Mouse (Mus musculus): ENCODE measurements around the gene Hira.
"Not testable (repeated sequence)": the region's sequence is repeated elsewhere in the genome, so short reads cannot be mapped to it uniquely, and the experiment has no call there.

Hira gene

DNA sequence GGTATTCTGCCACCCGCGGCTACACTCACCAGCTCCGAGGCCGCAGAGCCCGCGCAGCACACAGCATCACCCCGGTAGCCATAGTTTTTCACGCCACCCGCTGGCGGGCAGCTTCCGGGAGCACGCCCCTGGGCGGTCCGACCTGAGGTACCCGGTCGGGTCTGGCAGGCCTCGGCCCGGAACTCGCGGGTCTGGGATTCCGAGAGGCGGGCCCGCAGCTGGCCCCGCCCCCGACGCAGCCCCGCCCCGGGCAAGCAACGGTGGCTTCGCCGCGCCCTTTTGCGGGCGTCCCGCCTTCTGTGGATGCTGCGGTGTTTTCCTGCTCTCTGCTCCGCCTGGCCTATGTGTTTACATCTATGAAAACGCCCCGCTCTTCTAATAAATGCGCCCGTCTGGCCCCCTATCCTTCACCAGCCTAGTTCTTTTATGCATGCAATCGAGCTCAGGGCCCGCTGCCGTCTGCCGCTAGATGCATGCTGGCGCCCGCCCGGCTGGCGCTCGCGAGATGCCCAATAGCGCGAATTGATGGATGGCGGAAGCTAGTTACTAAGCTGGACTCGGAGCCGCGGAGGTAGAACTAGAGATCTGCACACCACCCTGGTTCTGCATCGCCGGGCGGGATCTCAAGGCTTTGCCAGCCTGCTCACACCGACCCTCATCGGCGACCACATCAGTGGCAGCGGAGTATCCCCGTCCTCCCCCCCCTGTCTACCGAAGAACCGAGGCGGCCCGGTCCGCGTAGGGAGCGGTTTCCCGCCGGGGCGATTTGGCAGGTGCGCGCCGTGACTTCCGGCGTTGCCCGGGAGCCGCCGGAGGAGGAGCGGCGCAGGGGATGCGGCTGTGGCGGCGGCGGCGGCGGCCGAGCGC, at the start of gene Hira, which contains the start of gene Mrpl40:
TSS of gene Hira (plus strand) at position 596 of the 867 bp plus-strand sequence.
TSS of gene Mrpl40 (minus strand) at position 421 of the 867 bp plus-strand sequence.
- DNase-seq: peak; percentile 95

- no peak for DNase-seq
Observed at GRCm38 (mm10) chr16:18828630-18829029, 48.2 kb upstream of the Hira start.

GRCm38 (mm10) chr16:18829102-18829501, 47.7 kb upstream of the Hira start:
- DNase-seq: no peak

DNA sequence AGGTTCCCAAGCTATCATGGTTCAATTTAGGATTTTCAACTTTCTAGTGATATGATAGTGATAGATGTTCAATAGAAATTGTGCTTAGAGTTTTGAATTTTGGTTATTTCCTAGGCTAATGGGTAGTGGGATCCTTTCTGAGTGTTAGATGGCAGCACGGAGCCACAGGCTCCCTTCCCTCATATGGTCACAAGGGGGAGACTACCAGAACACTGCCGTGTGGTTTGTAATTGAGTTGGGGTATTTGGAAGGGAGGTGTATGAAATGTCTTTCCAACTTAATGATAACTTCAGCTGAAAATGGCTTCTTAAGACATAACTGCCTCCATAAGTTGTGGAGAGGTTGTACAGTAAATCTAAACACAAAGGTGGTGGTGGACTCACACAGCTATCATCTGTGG, 43.4 kb upstream of the Hira start:
- DNase-seq: no peak

DNA sequence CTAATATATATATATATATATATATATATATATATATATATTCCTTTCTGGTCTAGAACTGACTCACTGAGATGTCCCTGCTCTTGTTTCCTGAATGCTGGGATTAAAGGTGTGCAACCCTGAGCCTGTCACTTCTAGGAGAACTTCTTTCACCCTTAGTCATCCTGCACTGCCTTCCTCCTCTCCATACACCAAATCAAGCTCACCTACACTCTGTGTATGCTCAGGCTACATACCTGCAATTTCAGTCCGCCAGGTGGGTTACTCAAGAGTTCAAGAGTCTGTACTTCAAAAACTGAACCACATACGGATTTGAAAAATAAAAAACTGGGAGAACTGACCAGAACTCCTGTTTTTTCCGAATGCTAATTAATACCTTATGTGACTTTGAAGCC, 40.8 kb upstream of the Hira start:
- no peak for DNase-seq

DNA sequence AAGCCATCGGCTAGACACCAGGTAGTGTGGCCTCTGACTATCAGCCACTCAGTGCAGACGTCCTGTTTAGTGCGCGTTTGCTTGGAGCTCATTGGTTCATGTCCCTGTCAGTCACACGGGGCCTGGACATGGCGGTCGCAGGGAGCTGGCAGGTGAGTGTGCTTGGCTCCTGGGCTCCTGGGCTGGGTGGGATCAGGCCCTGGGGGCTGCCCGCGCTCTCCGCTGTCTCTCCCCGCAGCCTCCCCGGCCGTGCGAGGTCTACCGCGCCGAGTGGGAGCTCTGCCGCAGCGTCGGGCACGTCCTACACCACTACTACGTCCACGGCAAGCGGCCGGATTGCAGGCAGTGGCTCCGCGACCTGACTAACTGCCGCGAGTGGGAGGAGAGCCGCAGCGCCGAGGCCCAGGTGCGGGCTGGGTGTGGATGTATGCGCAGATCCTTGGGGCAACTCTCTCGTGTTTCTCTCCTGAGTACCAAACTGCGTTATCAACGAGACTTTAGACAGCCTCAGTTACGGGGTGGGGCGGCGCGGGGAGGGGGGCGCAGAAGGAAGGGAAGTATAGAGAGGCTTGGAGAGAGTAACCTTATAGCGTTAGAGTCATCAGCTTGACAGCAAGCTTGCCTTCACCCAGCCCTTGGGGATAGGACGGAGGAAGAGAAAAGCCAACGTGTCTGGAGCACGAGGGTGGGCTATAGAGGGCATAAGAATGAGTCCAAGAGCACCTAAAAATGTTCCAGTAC, 40.2 kb upstream of the Hira start, which contains the start of the genes 2510002D24Rik and Gm28539:
TSS of gene 2510002D24Rik (plus strand) at position 111 of the 741 bp plus-strand sequence.
TSS of gene Gm28539 (plus strand) at position 117 of the 741 bp plus-strand sequence.
- peak; percentile 95 for DNase-seq

DNA sequence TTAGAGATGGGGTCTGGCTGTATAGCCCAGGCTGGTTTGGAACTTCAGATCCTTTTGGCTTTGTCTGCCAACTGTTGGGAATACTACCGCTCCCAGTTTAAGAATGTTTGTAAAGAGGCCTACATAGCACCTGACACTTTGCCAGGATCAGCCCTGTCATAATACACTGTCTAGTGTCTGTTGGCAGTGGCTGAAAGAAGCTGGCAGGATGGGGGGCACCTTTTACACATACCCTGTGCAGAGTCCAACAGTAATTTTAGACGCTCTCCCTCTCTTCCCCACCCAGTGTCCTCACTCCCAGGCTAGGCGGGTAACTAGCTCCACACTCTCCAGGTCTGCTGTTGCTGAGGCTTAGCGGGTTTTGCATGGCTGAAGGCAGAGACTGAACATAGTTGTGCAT, 38.5 kb upstream of the Hira start:
- DNase-seq: no peak

GRCm38 (mm10) chr16:18846301-18846820, 30.5 kb upstream of the Hira start:
- DNase-seq: no peak

DNA sequence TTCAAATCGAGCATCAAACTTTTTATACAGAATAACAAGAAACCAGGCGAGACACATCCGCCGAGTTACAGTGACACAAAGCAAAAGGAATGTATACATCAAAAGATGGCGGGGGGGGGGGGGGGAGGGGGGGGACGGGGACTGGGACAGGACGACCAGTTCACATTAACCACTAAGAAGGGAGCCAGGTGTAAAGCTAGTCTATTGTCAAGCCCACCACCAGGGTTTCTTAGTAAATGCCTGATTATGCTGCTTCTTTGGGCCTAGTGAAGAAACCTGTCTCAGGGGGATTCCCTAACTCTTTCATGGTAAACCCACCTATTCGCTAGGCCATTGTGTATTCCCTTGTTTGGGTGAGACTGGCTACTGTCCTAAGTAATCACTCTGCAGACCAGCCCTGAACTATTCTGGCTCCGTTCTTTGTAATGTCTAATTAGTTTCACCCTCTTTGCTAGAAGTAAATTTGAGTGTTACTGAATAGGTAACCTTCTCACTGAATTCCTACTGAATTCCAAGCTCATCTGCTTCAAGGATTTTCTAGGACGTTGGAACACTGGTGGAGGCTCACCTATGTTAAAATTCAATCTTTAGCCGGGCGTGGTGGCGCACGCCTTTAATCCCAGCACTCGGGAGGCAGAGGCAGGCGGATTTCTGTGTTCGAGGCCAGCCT, 27.2 kb upstream of the Hira start:
- not testable (repeated sequence) for DNase-seq

DNA sequence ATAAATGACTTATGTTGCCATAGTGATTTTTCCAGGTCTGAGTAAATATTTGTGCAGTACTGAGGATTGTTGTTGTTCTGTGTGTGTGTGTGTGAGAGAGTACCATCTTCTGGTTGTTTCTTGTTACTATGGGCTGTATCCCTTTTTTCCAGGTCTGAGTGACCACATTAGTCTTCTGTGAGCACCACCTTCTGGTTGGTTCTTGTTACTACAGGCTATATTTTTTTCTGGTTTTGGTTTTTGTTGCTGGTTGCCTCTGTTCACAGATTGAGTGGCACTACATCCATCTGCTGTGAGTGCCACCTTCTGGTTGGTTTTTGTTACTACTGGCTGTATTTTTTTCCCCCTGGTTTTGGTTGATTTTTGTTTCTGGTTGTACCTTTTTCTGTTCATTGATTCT, 18.3 kb upstream of the Hira start:
- DNase-seq: peak; percentile 64

- peak; percentile 45 for DNase-seq
Observed at GRCm38 (mm10) chr16:18860186-18860585, 16.7 kb upstream of the Hira start.

- not testable (repeated sequence) for DNase-seq
Observed at GRCm38 (mm10) chr16:18870495-18870894, 6.3 kb upstream of the Hira start.

DNA sequence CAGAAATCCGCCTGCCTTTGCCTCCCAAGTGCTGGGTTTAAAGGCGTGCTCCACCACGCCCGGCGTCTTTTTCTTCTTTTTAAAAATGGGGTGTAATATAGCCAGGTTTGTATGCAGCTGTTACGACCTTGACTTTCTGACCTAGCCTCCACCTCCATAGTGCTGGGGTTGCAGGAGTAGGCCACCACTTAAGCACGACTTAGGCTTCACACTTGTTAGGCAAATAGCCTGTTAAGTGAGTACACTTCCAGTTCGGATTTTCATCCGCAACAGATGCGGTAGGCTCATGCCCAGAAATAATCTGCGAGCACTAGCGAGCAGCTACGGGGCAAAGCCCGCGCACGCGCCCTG, 771 bp upstream of the Hira start:
- DNase-seq: no peak

DNA sequence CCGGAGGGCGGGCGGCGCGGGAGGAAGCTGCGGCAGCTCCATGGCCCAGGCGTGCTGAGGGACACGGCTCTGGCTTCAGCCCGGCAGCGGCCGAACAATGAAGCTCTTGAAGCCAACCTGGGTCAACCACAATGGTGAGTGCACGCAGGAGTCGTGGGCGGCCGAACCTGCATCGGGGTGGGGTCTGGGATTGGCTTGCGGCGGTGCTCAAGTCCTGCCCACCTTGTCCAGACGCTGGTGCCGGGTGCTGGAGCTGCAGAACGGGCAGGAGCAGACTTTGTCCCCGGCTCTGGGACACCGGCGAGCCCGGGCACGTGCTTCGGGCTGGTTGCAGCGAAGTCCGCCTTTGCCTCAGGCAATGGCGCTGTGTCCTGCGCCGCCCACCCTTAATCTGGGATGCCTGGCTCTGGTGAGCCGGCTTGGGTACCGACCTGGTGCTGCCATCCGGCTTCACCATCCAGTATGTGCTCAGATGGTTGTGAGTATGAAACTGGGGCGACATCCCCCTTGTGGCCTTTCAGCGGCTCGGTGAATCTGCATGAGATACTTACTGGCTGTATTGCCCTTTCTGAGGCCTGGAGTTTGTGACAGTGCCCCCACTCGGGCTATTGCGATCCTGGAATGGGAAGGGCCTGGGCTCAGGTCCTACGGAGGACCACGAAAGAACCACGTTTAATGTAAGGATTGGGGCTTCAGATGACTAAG, 701 bp downstream of the Hira start:
- peak; percentile 56 for DNase-seq

DNA sequence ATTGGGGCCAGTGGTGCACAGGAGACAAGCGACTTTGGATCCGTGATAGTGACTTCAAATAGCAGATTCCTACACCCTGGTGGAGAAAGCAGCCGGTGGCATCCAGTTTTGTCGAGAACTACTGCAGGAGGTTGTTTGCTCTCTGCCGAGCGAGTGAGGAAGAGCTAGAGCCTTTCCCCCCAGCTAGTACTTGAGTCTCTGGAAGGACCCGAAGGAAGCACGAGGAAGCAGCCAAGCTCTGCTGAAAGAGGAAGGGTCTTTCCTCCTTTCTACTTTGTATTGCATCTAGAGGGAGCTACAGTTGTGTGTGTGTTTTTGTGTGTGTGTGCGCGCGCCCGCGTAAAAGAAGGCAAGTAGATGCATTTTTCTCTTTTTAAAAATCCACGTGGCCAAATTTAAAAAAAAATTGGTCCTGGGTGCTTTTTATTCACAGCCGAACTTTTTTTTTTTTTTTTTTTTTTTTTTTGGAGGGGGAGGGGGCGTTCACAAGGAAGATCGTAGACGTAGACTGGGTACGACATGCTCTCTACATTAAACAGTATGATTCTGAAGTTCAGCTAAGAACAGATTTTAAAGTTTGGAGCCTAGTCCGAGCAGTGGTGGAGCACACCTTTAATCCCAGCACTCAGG, 1.4 kb downstream of the Hira start:
- no peak for DNase-seq

DNA sequence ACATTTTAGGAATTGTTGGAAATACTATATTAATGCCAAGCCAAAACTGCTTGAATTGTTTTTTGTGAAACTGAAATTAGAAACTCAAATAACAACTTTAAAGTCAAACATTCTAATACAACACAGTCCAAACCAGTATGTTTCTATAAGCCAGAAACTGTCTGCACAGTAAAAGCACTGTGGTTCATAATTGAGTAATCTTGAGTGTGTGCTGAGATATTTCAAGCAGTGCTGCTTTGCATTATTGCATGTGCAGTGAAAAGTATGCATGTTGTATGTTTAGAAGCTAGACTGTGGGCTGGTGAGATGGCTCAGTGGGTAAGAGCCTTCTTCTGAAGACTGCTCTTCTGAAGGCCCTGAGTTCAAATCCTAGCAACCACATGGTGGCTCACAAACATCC, 7.2 kb downstream of the Hira start:
- no peak for DNase-seq

DNA sequence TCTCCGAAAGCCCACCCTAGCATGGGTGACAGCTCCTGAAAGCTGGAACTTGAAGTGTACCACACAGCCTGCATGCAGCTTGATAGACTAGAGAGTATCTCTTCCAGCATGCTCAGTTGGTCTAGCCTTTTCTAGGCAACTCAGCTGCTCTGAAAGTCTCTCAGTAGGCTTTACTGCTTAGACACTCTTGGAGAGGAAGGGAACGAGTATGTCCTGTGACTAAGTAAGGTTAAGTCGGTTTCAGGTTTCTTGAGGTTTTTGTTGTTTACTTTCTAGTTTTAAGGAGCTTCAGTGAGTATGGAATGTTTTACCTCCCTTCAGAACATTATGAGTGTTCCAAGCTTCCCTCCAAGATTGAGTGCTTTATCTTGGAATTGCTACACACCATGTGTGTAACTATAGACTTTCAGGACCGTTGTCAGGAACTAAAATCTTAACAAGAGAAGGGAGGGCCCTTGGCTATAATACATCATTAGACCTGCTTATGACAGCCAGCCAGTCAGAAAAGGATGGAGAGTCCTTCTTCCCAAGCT, 17.1 kb downstream of the Hira start:
- DNase-seq: no peak

DNA sequence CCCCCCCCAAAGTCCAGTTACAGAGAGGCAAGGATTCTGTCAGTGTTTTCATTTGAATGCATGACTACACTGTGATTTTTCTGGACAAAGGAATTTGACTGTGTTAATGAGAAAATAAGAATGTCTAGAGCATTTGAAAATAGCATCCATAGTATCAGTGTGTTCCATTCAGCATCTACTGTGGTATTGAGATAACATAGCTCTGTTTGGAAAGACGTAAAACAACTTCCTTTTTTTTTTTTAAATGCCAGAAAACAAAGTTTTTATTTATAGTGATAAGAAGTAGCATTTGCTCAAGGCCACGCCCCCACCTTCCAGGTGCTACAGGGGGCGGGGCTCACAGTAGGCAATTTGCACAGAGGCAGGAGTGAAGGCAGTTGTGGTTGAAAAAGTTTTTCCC, 18.4 kb downstream of the Hira start:
- DNase-seq: no peak

- DNase-seq: no peak
Observed at GRCm38 (mm10) chr16:18896429-18896828, 19.6 kb downstream of the Hira start.

- no peak for DNase-seq
Observed at GRCm38 (mm10) chr16:18905648-18906047, 28.8 kb downstream of the Hira start.

GRCm38 (mm10) chr16:18916064-18916463, 39.2 kb downstream of the Hira start:
- no peak for DNase-seq

DNA sequence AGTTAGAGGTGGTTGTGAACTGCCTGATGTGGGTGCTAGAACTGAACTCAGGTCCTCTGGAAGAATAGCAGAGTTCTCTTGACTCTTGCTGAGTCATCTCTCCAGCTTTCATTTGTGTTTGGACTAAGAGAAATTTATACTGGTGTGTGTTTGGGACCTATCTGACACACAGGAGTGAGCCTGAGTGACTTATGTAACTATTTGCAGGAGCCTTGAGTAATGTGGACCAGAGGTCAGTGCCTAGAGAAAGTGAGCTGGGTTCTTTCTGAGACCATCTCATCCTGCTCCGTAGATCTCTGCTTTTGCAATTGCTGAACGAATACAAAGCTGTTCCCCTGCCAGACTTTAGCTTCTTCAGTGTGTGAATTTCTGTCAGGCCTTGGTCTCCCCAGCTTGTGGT, 44.9 kb downstream of the Hira start:
- DNase-seq: no peak
